Mouse (Mus musculus): Measurements from ENCODE around the gene Stap2. TPM values are rescaled to one million over a fixed set of nuclear protein-coding genes. Genes with fewer than 3 reads are reported as not detected.

The Stap2 gene
- polyA plus RNA-seq, 1 experiment from 2014 or later, result 8.8 TPM

DNA sequence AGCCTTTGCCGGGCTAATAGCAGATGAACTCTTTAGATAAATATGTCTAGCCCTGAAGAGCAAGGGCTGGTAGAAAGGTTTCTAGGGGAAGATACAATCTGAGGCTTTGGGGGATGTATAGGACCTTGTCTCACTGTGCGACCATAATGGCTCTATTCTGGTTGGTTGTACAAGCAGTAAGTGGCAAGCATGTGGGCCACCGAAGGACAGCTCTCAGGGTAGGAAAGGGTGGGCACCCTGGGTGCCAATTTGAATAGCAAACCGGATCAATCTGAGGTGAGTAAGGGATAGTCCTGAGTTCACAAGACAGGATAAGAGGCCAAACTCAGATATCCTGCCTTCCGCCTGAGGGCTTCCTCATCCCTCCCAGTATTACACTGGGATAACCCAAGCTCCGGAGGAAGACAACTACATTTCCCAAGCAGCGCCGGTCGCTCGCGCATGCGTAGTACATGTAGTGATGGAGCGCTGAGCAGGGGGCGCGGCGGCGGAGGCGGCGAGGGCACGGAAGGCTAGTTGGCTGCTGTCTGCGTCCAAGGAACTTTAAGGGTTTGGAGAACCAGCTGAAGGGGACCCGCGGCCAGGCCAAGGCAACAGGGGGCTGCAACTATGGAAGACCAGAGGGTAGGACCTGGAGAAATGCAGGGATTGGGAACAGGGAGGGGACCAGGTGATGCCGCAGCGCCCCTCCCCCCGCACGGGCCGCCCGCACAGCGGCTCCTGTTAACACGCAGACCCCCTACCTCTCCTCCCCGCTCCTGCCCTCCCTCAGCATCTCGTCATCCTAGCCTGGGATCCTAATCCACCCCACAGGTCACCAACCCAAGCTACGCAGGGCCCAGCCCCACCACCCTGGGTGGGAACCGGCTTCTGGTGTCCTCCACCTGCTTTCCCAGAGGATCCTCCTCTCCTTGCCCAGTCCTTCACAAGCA, 19.1 kb downstream of the Stap2 start, which contains the start of gene Fsd1:
Fsd1 (plus strand) TSS at position 480 of the 932 bp plus-strand sequence.
- Histone ChIP-seq H3K27ac (replicated peaks) (peak within 1 kb of the TSS; percentile 83), H3K36me3 (replicated peaks) (peaks cover 21% of the 10 kb centered on the region), H3K9me3 (no peaks in the 10 kb centered on the region), H3K4me1 (peaks cover 13% of the 10 kb centered on the region), H3K4me3 (peak within 1 kb of the TSS; percentile 79), H3K27me3 (replicated peaks; ENCODE audit: low read depth, poor library complexity, severe bottlenecking) (peaks cover 9% of the 10 kb centered on the region; the same call in 1 of the 2 replicates)
- peak; percentile 87 for DNase-seq (ENCODE audit: low spot score)
- WGBS, result 8% methylated on average over 35 of the region's 35 CpGs

DNA sequence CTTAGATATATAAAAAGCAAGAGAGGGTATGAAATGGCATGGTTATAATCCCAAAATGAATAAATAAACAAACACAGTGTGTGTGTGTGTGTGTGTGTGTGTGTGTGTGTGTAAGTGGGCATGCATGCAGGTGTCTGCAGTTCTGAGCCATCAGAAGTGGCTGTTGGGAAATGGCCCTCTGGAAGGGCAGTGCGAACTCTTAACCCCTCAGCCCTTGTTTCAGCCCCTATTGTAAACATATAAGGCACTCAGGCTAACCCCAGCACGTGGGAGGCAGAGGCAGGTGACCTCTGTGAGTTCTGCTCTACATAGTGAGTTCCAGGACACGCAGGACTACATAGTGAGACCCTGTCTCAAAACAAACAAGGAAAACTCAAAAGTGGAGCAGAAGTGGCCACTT, 28.1 kb downstream of the Stap2 start:
- WGBS, result 58% methylated on average over 3 of the region's 3 CpGs
- no peak for DNase-seq (ENCODE audit: low spot score)
- peaks cover 19% of the 10 kb centered on the region for H3K36me3 ChIP-seq (replicated peaks)
- peaks cover 8% of the 10 kb centered on the region; the same call in 1 of the 2 replicates for H3K27me3 ChIP-seq (replicated peaks; ENCODE audit: low read depth, poor library complexity, severe bottlenecking)
- 0 out of 2 replicates have a peak overlapping the region, but pooled peaks have one; percentile 58 for H3K27ac ChIP-seq (replicated peaks)
- no peak overlapping the region for H3K4me3 ChIP-seq
- no peaks in the 10 kb centered on the region for H3K9me3 ChIP-seq
- peaks cover 17% of the 10 kb centered on the region for H3K4me1 ChIP-seq

DNA sequence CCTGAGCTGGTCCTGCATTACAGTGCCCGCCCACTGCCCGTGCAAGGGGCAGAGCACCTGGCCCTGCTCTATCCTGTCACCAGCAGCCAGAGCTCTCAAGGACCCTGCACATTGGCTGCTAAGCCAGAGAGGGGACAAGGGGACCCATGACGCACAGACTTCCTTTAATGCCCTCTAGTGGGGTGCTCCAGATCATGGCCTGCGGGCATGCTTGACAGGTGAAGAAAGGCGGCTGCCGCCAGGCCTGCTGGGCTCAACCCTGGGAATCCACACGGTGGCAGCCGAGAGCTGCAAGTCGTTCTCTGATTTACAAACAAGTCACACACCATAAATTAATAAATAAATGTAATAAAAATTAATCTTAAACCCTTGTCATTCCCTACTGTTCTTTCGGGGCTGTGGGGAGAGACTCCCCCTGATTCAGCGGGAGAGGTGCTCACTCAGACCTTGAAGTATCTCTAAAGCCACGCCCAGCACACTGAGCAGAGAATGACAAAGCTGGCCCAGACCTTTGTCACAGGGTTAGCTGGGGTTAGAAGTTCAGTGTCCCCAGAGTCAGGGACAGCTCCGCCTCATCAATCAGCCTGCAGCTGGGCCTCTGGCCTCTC, 29.0 kb downstream of the Stap2 start:
- Histone ChIP-seq H3K27me3 (replicated peaks; ENCODE audit: low read depth, poor library complexity, severe bottlenecking) (peaks cover 14% of the 10 kb centered on the region), H3K27ac (replicated peaks) (peak overlapping the region; percentile 58; the same call in 1 of the 2 replicates), H3K36me3 (replicated peaks) (peaks cover 19% of the 10 kb centered on the region), H3K9me3 (no peaks in the 10 kb centered on the region), H3K4me3 (no peak overlapping the region), H3K4me1 (peaks cover 22% of the 10 kb centered on the region)
- 17% methylated on average over 13 of the region's 13 CpGs for WGBS
- peak; percentile 84 for DNase-seq (ENCODE audit: low spot score)

DNA sequence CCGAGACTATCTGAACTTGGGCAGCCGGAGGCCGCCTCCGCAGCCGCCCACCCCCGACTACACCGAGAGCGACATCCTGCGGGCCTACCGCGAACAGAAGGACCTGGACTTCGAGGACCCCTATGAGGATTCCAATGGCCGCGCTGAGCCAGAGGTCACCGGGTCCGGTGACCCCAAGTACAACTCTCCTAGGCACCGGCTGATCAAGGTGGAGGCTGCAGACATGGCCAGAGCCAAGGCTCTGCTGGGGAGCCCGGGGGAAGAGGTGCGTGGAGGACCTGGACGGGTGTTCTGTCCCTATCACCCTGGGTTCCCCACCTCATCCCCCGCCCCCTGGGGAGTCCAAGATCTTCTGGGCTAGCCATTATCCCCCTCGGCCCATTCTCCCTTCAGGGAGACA, 33.9 kb downstream of the Stap2 start:
- 23% methylated on average over 22 of the region's 22 CpGs for WGBS

DNA sequence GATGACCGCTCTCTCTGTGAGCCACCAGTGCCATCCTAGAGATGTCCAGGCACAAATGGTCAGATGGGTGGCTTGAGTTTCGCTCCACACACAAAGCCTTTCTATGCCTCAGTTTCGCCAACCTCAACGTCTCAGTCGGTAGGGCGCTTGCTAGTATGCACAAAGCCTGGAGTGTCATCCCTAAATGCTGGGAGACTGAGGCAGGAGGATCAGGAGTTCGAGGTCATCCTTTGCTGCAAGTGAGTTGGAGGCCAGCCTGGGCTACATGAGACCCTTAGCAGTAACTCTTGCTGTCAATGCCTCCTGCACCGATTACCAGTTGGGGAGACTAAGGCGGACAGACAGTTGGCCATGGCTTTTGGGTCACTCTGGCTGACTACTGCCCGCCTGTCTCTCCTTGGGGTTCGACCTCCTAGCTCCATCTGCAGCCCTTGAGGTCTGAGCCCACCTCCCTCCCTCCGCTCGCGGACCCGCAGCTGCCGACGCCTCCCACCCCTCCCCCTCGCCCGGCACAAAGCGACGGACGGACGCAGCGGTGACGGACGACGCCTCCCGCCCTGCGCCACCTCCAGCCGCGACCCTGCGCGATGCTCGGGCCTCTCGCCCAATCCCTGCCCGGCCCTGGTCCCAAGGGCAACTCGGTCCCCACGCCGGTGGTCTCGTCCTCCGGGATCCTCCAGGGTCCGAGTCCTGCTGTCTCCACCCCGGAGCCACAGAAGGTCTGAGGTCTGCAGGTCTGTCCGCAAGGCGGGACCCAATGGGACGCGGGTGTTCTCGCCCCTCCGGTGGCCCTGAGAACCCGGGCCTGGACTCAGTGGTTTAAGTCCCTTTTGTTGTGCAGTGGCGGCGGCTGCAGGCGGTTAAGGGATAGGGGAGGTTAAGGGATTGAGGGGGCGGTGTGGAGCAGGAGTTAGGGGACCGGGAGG, 35.2 kb downstream of the Stap2 start, which contains the start of gene Shd:
Shd (plus strand) TSS at position 502 of the 926 bp plus-strand sequence.
- no peaks in the 10 kb centered on the region for H3K9me3 ChIP-seq
- H3K27me3 ChIP-seq (replicated peaks; ENCODE audit: low read depth, poor library complexity, severe bottlenecking), result peaks cover 32% of the 10 kb centered on the region
- peak within 1 kb of the TSS; percentile 88 for H3K27ac ChIP-seq (replicated peaks)
- WGBS, result 8% methylated on average over 55 of the region's 55 CpGs
- peak within 1 kb of the TSS; percentile 69 for H3K4me3 ChIP-seq
- peaks cover 55% of the 10 kb centered on the region for H3K36me3 ChIP-seq (replicated peaks)
- peaks cover 42% of the 10 kb centered on the region for H3K4me1 ChIP-seq
- DNase-seq (ENCODE audit: low spot score), result peak; percentile 86

More for the DNA sequence above, 33.9 kb downstream of the Stap2 start:
- peaks cover 32% of the 10 kb centered on the region for H3K27me3 ChIP-seq (replicated peaks; ENCODE audit: low read depth, poor library complexity, severe bottlenecking)
- H3K9me3 ChIP-seq, result no peaks in the 10 kb centered on the region
- peaks cover 43% of the 10 kb centered on the region for H3K36me3 ChIP-seq (replicated peaks)
- DNase-seq (ENCODE audit: low spot score), result no peak
- H3K27ac ChIP-seq (replicated peaks), result peak overlapping the region; percentile 88
- H3K4me3 ChIP-seq, result peak overlapping the region; percentile 69
- H3K4me1 ChIP-seq, result peaks cover 47% of the 10 kb centered on the region

DNA sequence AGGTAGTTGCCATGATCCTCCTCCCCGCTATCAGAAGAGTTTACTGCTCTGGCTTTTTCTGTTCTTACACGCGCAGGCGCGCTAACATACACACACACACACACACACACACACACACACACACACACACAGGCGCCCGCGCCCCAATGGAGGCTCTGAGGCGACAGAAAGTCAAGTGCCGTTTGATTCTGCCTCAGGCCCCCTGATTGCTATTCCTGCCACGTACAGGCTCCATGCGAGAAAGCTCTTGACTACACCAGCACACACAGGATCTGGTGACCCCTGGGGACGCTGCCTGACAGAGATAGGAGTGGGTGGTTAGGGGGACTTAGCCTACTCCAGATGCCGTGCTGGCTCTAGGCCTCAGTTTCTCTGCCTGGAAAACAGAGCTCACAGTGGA, 35.8 kb downstream of the Stap2 start:
- peaks cover 32% of the 10 kb centered on the region for H3K27me3 ChIP-seq (replicated peaks; ENCODE audit: low read depth, poor library complexity, severe bottlenecking)
- peaks cover 42% of the 10 kb centered on the region for H3K4me1 ChIP-seq
- peak; percentile 53 for DNase-seq (ENCODE audit: low spot score)
- H3K27ac ChIP-seq (replicated peaks), result peak overlapping the region; percentile 88
- WGBS, result 44% methylated on average over 14 of the region's 14 CpGs
- H3K36me3 ChIP-seq (replicated peaks), result peaks cover 61% of the 10 kb centered on the region
- peak overlapping the region; percentile 69 for H3K4me3 ChIP-seq
- H3K9me3 ChIP-seq, result no peaks in the 10 kb centered on the region

DNA sequence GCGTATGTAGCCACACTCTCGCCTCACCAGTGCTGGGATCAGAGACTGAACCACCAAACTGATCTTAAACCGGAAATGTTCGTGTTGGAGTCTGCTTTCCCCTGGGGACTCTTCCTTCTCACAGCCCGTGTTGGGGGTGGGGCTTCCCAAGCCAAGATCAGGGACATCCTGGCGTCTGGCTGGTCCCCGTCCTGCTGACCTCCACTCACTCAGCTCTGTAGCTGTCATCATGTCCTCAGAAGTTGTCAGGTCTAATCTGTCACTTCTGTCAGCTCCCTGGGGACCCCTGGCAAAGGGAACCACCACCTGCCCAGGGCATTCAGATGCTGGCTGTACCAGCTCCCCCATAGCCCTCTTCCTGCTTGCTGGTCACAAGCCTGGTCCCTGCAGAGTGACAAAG, 37.2 kb downstream of the Stap2 start:
- Histone ChIP-seq H3K27ac (replicated peaks) (no peak overlapping the region), H3K4me3 (no peak overlapping the region), H3K4me1 (peaks cover 42% of the 10 kb centered on the region), H3K9me3 (no peaks in the 10 kb centered on the region), H3K27me3 (replicated peaks; ENCODE audit: low read depth, poor library complexity, severe bottlenecking) (peaks cover 32% of the 10 kb centered on the region), H3K36me3 (replicated peaks) (peaks cover 64% of the 10 kb centered on the region)
- WGBS, result 55% methylated on average over 7 of the region's 7 CpGs
- no peak for DNase-seq (ENCODE audit: low spot score)

DNA sequence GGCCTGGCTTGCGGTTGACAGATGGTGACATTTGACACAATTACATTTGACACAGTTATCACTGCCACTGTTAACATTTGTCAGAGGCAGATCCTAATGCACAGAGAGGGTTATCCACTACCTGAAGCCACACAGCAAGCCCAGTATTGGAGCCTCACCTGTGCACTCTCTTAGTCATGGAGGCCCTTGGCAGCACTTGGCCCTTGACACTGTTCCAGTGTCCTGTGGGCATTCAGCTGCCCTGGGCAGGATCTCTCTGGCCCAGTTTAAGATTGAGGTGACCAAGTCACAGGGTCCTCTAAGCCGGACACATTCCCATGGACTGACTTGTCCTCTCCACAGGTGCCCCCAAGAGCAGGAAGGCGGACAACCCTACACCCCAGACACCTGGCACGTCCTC, 38.2 kb downstream of the Stap2 start:
- H3K36me3 ChIP-seq (replicated peaks), result peaks cover 64% of the 10 kb centered on the region
- H3K9me3 ChIP-seq, result no peaks in the 10 kb centered on the region
- no peak for DNase-seq (ENCODE audit: low spot score)
- peaks cover 24% of the 10 kb centered on the region for H3K27me3 ChIP-seq (replicated peaks; ENCODE audit: low read depth, poor library complexity, severe bottlenecking)
- H3K27ac ChIP-seq (replicated peaks), result no peak overlapping the region
- H3K4me1 ChIP-seq, result peaks cover 42% of the 10 kb centered on the region
- WGBS, result 88% methylated on average over 4 of the region's 4 CpGs
- H3K4me3 ChIP-seq, result no peak overlapping the region

DNA sequence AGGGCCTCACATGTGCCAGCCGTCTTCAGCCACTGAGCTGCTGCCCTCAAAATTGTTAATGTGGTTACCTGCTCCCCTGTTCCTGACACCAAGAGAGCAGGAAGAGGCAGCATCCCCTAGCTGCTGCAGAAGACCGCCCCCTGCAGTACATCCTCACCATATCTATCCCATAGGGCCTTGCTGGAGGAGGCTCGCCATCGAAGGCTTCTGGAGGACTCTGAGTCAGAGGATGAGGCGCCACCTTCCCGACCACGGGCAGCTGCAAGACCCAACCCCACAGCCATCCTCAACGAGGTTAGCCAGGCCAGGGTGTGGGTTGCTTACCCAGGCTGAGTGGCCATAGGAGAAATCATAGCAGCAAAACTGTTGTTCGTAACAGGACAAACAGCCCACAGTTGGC, 40.4 kb downstream of the Stap2 start:
- no peaks in the 10 kb centered on the region for H3K9me3 ChIP-seq
- DNase-seq (ENCODE audit: low spot score), result no peak
- H3K4me3 ChIP-seq, result no peak overlapping the region
- H3K4me1 ChIP-seq, result peaks cover 26% of the 10 kb centered on the region
- peaks cover 11% of the 10 kb centered on the region; the same call in 1 of the 2 replicates for H3K27me3 ChIP-seq (replicated peaks; ENCODE audit: low read depth, poor library complexity, severe bottlenecking)
- peaks cover 81% of the 10 kb centered on the region for H3K36me3 ChIP-seq (replicated peaks)
- WGBS, result 84% methylated on average over 9 of the region's 9 CpGs
- no peak overlapping the region for H3K27ac ChIP-seq (replicated peaks)

DNA sequence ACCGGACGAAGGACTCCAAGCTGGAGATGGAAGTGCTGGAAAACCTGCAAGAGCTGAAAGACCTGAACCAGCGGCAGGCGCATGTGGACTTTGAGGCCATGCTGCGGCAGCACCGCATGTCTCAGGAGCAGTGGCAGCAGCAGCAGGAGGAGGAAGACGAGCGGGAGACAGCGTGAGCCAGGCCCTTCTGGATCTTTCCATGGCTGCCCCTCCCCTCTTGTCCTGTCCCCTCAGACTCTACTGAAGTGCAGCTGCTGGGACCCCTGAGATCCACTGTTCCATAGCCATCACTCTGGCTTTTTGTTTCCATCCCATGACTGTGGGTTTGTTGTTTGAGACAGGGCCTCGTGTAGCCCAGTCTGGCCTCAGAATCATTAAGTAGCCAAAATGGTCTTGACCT, 40.9 kb downstream of the Stap2 start:
- 94% methylated on average over 10 of the region's 10 CpGs for WGBS
- H3K4me3 ChIP-seq, result no peak overlapping the region
- DNase-seq (ENCODE audit: low spot score), result no peak
- H3K27me3 ChIP-seq (replicated peaks; ENCODE audit: low read depth, poor library complexity, severe bottlenecking), result peaks cover 6% of the 10 kb centered on the region; the same call in 1 of the 2 replicates
- peaks cover 26% of the 10 kb centered on the region for H3K4me1 ChIP-seq
- peaks cover 81% of the 10 kb centered on the region for H3K36me3 ChIP-seq (replicated peaks)
- H3K9me3 ChIP-seq, result no peaks in the 10 kb centered on the region
- H3K27ac ChIP-seq (replicated peaks), result no peak overlapping the region

DNA sequence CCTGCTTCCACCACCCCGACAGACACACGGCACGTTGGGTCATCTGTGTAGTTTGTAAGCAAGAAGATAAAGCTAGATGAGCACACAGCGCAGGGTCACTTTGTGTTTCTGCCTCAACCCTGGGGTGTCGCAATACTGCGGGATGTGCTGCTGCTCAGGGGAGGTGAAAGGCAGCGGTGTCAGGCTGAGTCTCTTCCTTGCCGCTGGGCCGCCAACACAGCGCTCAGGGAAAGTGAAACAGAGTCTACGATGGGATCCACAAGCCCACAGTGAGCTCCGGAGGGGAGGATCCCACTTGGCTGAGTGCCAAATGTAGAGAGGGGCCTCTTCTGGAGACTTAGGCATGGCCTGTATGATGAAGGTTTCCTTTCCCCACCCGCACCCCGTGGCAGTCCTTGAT, 42.2 kb downstream of the Stap2 start:
- H3K4me1 ChIP-seq, result peaks cover 19% of the 10 kb centered on the region
- WGBS, result 88% methylated on average over 14 of the region's 14 CpGs
- peak; percentile 8 for DNase-seq (ENCODE audit: low spot score)
- H3K9me3 ChIP-seq, result no peaks in the 10 kb centered on the region
- no peaks in the 10 kb centered on the region for H3K27me3 ChIP-seq (replicated peaks; ENCODE audit: low read depth, poor library complexity, severe bottlenecking)
- H3K36me3 ChIP-seq (replicated peaks), result peaks cover 75% of the 10 kb centered on the region
- no peak overlapping the region for H3K27ac ChIP-seq (replicated peaks)
- H3K4me3 ChIP-seq, result 0 out of 2 replicates have a peak overlapping the region, but pooled peaks have one; percentile 2

DNA sequence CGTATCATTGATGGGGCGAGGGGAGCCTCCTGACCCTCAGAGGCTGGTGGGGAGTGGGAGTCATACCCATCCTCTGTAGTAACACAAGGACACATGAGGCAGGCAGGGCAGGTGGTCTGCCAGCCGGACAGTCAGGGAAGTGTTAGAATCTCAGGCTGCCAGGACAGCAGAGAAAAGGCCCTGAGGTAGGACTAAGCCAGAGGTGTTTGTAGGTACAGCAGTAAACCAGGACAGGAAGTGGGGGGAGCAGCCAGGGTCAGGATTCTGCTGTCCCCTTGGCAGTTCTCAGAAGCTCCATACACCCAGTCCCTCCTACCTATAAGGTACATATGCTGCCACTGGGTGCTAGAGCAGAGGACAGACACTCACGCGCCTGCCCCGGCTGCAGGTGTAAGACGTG, 43.8 kb downstream of the Stap2 start:
- no peak overlapping the region for H3K27ac ChIP-seq (replicated peaks)
- H3K36me3 ChIP-seq (replicated peaks), result peaks cover 59% of the 10 kb centered on the region
- H3K27me3 ChIP-seq (replicated peaks; ENCODE audit: low read depth, poor library complexity, severe bottlenecking), result no peaks in the 10 kb centered on the region
- H3K4me3 ChIP-seq, result no peak overlapping the region
- H3K9me3 ChIP-seq, result no peaks in the 10 kb centered on the region
- peaks cover 24% of the 10 kb centered on the region for H3K4me1 ChIP-seq
- 96% methylated on average over 7 of the region's 7 CpGs for WGBS
- no peak for DNase-seq (ENCODE audit: low spot score)
